Mouse (Mus musculus) layer of hippocampus, adult 9-10 months (tissue): ENCODE measurements around the gene Naip5.
A peak's percentile ranks its signal among the peaks of the same experiment; 100 is the strongest.
"Not testable (repeated sequence)": the region's sequence is repeated elsewhere in the genome, so short reads cannot be mapped to it uniquely, and the experiment has no call there.

Source experiments
- DNase-seq: peaks from one replicate; pipeline ENCODE4 v3.0.0; 2022; ENCODE audit warnings: low spot score

Naip5 gene

GRCm38 (mm10) chr13:100246223-100246622 is at the start of gene Naip5:
Naip5 (minus strand) TSS chr13:100246323.
- not testable (repeated sequence) for DNase-seq

GRCm38 (mm10) chr13:100284611-100285010 is 38.5 kb upstream of the Naip5 start:
- no peak for DNase-seq

- not testable (repeated sequence) for DNase-seq
Measured at GRCm38 (mm10) chr13:100271474-100272132, 25.5 kb upstream of the Naip5 start.

GRCm38 (mm10) chr13:100256996-100257395 is 10.9 kb upstream of the Naip5 start:
- DNase-seq = not testable (repeated sequence)

- not testable (repeated sequence) for DNase-seq
Measured at GRCm38 (mm10) chr13:100255925-100256324, 9.8 kb upstream of the Naip5 start.

GRCm38 (mm10) chr13:100251897-100252296 is 5.8 kb upstream of the Naip5 start:
- DNase-seq = not testable (repeated sequence)

- peak; percentile 1 for DNase-seq
Measured at GRCm38 (mm10) chr13:100246896-100247519, 885 bp upstream of the Naip5 start.

GRCm38 (mm10) chr13:100243702-100244101 is 2.4 kb downstream of the Naip5 start:
- no peak for DNase-seq

- DNase-seq = not testable (repeated sequence)
Measured at GRCm38 (mm10) chr13:100213683-100214082, 32.4 kb downstream of the Naip5 start.

GRCm38 (mm10) chr13:100210540-100210939 is 35.6 kb downstream of the Naip5 start:
- DNase-seq = no peak

- no peak for DNase-seq
Measured at GRCm38 (mm10) chr13:100203319-100203718, 42.8 kb downstream of the Naip5 start.

- not testable (repeated sequence) for DNase-seq
Measured at GRCm38 (mm10) chr13:100201659-100202333, 44.3 kb downstream of the Naip5 start, which contains the start of gene Naip2. Naip2 (minus strand) TSS chr13:100202092.

GRCm38 (mm10) chr13:100200778-100201177 is 45.3 kb downstream of the Naip5 start:
- DNase-seq = no peak

- no peak for DNase-seq
Measured at GRCm38 (mm10) chr13:100195421-100195820, 50.7 kb downstream of the Naip5 start.

- peak; percentile 17 for DNase-seq
Measured at GRCm38 (mm10) chr13:100183111-100183510, 63.0 kb downstream of the Naip5 start.

- not testable (repeated sequence) for DNase-seq
Measured at GRCm38 (mm10) chr13:100174360-100174759, 71.8 kb downstream of the Naip5 start.

GRCm38 (mm10) chr13:100166378-100166777 is 79.7 kb downstream of the Naip5 start:
- not testable (repeated sequence) for DNase-seq

GRCm38 (mm10) chr13:100162467-100162866 is 83.7 kb downstream of the Naip5 start:
- DNase-seq = not testable (repeated sequence)
